Mouse (Mus musculus) lung, postnatal 25 days (tissue): ENCODE data around the gene Nabp2.

Experiments used
- DNase-seq: peaks from one replicate; pipeline ENCODE4 v3.0.0; 2022; ENCODE audit warnings: low spot score

Nabp2 gene

DNA sequence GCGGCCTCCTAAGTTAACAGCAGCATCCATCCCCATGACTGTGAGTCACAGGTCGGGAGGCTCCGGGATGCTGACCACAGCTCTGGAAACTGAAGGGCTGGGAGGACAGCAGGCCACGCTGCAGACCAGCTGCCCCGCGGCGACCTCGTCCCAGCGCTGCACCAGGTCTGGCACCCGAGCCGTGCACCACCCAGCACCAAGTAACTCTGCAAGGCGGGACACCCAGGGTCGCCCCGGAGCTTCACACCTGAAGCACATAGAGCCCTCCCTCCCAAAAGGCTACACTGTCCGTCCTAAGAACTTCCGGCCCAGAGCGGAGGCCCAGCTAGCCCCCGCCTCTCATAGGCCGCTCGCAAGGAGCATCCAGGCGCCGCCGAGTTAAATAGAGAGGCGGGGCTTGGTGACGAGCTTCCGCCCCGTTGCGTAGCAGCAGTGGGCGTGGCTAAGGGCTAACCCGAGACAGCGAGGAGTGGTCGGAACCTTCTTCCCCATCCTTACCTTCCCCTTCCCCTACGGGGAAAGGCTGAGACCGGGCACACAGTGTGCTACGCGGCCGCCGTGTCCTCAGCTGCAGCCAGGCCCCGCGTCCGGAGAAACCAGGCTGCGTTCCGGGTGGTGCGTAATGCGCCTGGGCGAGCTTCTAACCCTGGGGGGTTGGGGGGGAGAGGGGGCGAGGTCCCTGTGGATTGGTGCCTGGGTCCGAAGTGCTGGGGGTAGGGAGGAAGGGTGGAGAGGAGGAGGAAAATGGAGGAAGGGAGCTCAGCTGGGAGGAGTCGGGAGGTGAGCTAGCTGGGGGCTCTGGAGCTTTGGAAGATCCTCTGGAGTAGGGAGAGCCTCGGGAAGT, at the start of gene Nabp2, which contains the start of gene Rnf41:
Nabp2 (minus strand) TSS at position 282 of the 844 bp plus-strand sequence.
Rnf41 (plus strand) TSS at position 447 of the 844 bp plus-strand sequence.
- DNase-seq = peak; percentile 97

DNA sequence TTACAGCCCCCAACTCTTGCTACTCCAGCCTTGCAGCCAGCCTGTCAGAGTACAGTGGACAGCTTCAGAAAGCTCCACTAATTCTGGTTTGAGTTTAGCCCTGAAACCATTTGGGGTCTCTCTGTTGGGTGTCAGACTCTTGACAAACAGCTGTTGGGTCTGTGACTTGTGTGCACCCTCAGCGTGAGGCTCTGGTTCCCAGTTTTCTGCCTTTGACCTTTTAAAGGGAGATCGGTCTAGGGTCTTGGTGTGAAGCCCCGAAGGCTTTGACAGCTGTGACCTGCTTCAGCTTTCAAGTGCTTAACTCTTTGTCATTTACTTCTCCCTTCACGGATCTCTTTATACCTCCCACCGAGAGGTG, 49.0 kb upstream of the Nabp2 start:
- no peak for DNase-seq

DNA sequence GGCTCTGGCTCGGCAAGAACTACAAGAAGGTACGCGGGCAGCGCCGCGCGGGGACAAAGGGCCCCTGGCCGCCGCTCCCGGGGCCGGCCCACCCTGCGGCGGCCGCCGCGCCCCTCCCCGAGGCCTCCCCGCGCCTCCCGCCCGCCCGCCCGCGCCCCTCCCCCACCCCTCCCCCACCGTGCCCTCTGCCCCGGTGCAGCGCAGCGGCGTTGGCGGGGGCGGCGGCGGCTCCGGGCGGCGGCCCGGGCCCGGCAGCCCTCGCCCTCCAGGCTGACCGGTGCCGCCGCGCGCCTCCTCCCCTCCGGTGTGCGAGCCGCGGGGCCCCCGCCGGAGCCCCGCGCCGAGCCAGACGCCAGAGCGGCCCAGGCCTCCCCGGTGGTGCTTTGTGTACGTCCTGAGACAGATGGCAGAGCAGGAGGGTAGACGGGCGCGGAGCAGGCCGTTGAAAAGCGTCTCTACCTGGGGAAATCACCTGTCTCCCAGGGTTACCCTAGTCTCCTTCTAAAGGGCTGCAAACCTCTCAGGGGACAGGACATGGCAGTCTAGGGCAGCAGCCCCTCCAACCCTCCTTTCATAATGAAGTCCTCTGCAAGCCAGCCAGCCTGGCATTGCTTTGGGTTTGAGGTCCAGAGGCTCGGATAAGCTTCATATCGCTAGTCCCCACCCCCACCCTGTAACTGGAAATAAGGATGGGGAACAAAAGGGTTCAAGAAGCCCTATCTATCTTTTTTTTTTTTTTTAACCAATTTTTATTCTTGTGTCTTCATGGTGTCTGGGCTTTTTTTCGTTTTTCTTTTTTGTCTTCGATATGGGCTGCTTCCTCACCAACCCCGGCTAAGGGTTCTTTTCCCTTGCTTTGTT, 48.3 kb upstream of the Nabp2 start:
- DNase-seq = peak; percentile 21

DNA sequence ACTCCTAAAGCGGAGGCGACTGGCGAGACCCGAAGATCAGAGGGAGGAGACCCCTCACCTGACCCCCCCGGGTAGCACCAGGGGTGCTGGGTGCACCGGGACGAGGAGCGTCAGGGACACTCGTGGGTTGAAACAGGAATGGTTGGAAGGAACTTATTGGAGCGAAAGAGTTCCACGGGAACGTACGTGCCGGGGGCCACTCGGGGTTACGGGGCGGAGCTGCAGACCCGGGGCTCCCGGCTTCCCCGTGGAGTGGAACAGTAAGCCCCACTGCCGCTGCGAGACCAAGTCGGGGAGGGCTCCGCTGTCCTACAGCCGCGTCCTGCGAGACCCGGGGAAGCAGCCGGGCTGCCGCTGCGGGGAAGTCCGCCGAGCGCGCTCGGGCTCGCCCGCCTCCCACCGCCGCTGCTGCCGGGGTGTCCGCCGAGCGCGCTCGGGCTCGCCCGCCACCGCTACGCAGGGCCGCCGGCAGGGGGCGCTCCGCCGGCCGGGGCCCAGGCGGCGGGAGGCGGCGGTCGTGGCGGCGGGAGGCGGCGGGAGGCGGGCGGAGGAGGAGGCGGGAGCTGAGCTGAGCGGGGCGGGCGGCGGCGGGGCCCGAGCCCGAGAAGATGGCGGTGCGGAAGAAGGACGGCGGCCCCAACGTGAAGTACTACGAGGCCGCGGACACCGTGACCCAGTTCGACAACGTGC, 47.6 kb upstream of the Nabp2 start, which contains the start of gene Smarcc2:
Smarcc2 (plus strand) TSS at position 530 of the 690 bp plus-strand sequence.
- DNase-seq = peak; percentile 85

DNA sequence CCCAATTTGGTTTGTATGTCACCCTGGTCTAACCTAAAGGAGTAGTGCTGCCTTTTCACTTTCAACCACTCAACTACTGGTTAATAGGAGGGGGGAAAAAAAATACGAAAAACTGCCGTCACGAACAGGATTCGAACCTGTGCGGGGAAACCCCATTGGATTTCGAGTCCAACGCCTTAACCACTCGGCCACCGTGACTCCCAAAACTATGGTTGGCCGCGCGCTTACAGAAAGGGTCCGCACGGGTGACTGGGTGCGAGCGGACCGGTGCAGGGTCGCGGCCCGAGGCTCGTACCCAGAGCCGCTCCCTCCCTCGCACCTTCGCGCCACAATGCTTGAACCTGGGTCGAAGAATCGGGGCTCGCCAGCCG, 47.0 kb upstream of the Nabp2 start:
- peak; percentile 89 for DNase-seq

DNA sequence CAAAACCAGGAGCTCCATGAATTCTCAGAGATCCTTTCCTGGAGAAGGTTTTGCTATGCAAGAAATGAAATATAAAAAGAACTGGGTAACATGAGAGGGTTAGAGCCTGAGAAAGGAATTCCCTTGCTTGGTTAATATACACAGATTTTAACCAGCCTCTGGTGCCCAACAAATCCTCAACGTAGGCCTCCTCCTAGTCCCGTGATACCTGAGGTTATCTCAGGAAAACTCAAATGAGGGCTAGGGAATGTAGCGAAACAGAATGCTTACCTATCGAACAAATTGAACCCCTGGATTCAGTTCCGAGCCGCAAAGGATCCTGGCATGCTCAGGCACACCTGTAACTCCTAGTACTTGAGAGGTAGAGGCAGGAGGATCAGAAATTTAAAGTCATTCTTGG, 46.4 kb upstream of the Nabp2 start:
- no peak for DNase-seq

DNA sequence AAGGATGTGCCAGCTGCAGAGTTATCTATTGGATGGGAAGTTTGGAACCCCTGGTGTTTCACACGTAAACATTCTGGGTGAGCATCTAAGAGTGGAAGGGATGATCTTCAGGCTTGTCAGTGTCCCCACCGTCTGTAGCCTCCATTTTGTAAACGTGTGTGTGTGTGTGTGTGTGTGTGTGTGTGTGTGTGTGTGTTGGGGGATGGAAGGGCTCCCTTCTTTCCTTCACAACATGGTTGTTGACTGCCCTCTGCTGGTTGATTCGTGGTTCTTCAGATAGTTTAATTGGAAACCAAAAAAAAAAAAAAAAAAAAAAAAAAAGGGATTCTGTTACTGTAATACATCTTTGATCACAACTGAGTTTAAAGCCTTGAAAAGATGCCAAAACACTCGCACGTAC, 44.0 kb upstream of the Nabp2 start:
- peak; percentile 81 for DNase-seq

DNA sequence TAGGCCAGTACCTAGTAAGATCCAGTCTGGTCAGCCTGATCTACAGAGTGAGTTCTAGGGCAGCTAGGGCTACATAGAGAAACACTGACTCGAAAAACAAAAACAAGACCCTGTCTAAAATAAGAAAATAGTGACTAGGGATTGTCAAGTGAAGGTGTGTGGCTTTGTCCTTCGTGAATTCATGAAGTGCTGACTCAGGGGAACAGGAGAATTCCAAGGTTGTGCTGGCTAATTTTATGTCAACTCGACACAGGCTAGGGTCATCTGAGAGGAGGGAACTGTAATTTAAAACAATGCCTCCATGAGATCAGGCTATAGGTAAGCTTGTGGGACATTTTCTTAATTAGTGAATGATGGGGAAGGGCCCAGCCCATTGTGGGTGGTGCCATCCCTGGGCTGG, 43.2 kb upstream of the Nabp2 start:
- DNase-seq = no peak

DNA sequence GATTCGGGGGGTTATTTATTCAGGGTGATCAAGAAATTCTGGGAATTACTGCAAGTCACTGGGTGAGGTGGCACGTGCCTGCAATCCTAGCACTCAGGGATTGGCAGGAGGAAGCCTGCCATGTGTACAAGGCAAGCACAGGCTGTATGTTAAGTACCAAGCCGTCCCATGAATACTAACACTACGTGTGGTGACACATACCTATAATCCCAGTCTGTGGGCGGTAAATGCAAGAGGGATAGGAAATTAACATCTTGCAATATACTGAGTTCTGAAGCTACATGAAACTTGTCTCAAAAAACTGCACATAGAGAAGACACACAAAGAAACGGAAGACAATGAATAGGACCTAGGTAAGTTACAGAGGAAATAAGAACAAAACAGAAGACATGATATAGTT, 39.7 kb upstream of the Nabp2 start:
- DNase-seq = no peak

DNA sequence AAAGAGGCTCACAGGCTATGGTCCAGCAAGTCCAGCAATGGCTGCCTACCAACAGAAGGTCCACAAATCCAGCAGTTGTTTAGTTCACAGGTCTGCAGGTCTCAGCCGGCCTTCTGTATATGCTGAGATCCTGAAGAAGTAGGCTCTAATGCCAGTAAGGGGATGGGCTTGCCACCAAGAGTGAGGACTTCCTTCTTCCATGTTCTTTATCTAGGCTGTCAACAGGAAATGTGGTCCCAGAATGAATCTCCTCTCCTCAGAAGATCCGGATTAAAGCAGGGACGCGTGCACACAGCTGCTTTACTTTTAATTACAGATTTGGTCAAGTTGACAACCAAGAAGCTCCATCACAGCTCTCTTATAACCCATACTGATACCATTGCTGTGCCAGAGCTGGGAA, 34.1 kb upstream of the Nabp2 start:
- no peak for DNase-seq

DNA sequence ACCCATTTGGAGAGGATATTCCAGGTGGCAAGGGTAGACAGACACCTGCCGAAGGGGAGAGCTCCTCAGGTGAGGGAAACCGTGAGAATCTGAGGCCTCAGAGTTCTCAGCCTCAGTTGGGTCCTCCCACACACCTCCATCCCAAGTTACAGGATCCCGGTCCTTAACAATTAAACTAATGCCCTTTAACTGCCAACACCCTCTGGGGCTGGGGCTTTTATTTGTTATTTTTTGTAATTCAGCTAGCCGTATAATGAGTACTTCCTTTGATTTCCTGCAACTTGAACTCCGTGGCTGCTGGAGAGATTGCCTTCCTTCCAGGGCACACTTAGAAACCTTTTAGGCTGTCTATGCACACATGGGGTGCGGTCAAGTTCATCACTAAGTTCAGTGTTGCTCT, 33.1 kb upstream of the Nabp2 start:
- DNase-seq = no peak

DNA sequence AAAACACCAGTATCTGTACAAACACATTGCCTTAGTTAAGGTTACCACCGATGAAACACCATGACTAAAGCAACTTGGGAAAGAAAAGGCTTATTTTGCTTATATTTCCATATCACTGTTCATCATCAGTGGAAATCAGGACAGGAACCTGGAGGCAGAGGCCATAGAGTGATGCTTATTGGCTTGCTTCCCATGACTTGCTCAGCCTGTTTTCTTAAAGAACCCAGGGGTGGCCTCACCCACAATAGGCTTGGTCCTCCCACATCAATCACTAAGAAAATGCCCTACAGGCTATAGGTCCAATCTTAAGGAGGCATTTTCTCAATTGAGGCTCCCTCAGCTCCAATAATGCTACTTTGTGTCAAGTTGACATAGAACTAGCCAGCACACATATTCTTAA, 31.4 kb upstream of the Nabp2 start:
- DNase-seq = no peak

DNA sequence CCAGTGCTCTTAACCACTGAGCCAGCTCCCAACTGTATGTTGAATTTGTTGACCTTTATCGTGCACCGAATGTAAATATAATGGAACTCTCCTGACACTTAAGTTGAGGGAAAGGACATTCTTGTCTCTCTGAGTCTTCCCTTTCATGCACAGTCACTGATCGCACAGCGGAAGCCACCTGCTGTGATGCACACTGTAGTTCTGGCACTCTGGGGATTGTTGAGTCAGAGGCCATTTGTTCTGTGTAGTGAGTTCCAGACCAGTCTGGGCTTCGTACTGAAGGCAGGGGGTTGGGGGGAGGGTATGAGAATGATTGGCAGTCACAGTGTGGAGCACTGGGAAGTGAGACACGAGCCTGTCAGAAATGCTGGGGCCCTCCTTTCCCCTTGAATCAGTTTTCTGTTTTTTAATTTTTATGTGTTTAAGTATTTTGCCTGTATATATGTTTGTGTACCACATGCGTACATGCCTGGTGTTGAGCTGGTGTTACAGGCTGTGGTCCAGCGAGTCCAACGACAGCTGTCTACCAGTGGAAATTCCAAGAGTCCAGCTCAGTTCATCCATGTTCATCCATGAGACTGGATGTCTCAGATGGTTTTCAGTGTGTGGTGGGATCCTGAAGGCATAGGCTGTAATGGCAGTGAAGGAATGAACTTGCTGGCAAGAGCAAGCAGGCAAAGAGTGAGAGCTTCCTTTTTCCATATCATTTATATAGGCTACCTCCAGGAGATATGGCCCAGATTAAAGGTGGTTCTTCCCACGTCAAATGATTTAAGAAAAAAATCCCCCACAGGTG, 30.2 kb upstream of the Nabp2 start:
- DNase-seq = no peak

DNA sequence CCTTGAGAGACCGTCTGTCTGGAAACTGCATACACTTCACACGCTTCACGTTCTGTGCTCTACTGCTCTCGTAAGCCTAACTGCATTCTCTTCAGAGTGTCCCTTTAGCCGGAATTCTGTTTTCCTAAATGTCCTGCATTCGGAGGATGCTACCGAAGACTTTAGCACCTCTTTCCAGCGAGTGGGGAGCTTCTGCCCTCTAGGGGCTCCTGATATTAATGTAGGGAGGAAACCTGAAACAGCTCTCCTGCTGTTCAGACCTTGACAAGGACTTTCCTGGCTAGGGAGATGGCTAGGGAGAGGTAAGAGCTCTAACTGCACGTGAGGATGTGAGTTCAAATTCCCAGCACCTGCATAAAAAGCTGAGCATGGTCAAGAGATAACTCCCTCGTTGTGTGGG, 29.1 kb upstream of the Nabp2 start:
- peak; percentile 29 for DNase-seq

DNA sequence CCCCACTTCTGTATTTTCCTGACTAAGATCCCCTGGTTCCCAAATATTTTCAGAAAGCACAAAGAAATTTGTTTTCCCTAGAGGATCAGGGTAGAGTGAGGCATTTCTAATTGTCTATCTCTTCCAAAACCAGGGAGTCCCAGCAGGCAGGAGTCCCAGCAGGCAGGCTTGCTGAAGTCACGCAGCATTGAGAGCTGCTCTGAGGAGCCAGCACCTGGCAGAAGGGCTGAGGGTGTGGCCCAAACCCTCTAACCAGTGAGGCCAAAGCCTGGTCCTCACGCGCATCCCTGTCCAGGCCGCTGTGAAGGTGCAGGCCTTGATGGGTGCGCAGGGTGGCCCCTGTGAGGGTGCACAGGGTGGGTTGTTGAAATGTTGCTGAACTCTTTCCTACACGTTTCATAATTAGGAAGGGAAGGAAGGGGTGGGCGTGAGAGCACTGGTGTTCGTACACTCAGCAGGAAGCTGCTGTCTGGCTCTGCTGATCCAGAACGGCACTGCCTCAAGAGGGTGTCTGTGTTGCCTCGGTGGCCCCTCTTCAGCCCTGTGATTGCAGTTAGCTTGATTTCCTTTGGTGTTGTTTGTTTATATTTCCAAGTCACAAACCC, 27.5 kb upstream of the Nabp2 start:
- peak; percentile 61 for DNase-seq

DNA sequence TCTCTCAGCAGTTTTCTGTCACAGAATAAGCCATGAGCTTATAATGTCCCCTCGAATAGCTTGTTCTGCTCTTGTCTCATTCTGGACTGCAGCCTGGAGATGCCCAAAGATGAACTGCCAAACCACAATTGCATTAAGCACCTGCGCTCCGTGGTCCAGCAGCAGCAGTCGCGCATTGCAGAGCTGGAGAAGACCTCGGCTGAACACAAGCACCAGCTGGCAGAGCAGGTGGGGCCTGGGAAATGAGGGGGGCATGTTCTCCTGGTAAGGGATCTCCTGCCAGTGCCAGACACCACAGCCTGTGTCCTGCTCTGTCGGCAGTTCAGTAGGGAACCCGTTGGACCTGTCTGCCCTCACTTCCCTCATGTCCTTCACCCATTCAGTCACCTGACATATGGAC, 25.1 kb upstream of the Nabp2 start:
- DNase-seq = no peak

DNA sequence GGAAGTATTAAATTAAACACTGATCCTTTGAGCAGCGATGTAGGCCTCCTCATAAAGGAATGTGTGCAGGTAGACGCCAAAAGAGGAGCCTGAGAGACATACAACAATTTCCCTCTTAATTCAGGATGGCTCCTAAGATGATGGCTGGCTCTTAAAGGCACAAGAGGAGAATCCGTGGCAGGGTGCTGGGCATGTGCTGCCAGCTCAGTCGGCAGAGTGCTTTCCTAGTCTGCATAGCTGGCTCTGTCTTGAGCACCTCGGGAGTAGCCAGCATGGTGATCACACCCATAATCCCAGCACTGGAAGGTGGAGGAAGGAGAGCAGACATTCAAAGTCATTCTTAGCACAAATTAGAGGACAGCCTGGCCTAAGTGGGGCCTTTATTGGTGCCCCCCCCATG, 24.6 kb upstream of the Nabp2 start:
- DNase-seq = no peak

DNA sequence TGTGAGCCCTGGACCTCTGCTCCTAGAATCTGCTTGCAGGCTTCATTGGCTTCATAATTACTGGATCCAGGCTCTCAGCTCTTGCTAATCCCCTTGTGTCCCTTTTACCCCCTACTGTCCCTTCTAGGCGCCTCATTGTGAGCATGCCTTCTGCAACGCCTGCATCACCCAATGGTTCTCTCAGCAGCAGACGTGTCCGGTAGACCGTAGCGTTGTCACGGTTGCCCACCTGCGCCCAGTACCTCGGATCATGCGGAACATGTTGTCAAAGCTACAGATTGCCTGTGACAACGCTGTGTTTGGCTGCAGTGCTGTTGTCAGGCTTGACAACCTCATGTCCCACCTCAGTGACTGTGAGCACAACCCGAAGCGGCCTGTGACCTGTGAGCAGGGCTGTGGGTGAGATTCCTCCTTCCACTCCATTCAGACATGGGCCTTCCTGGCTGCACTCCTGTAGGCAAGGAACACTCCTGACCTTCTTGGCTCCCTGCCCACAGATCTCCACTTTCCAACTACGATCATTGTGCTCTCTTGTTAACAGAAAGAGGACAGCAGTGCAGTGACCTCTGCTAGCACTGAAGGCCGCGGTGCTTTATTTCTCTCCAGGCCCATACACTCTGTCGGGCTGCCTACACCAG, 24.0 kb upstream of the Nabp2 start:
- DNase-seq = peak; percentile 43

DNA sequence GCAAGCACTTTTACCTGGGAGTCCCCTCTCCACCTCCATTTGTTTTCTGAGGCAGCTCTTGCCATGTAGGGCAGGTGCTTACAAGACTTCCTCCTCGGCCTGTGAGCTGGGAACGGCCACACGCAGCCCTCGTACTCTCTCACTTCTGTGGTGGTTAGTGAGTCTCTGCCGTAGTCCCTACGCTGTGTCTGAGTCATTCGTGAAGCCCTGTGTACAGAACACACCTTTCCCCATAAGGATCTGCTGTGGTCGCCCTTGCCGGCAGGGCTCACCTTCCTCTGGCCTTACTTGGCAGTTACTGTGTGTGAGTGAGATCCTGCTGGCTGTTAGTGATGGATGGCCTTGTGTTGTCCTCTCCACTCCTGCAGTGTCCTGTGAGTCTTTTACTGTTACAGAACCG, 23.4 kb upstream of the Nabp2 start:
- no peak for DNase-seq

DNA sequence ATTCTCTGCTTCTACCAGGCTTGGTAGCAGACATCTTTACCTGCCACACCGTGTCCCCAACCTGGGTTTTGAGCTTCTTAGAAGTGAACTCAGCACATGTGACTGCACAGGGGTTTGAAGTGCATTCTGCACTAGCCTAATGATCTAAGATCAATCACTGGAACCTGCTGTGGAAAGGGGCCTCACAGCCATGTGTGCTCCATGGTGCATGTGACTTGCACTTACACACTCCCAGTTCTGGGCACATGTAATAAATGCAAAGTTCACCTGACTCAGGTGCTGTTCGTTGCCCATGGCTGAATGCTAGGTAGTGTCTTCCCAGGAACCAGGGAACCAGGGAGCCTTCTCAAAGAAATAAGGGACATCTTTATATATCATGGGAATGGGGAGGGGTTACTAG, 22.1 kb upstream of the Nabp2 start:
- no peak for DNase-seq

DNA sequence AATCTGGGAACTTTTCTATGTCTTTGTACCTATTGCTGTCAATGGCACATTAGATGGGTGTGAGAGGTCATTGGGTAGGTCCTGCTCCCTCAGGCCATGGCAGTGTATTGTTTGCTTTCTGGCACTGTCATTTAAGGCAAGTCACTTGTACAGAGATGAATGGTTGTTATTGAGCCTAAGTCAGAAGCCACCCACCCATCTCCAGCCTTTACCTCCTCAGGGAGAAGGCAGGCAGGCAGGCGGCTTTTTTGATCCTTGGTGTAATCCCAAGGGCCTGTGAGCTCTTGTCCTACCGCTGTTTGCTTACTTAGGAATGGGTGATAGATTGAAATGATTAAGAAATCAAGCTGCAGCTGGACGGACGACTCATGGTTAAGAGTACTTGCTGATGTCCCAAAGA, 18.2 kb upstream of the Nabp2 start:
- no peak for DNase-seq
